Mouse (Mus musculus): ENCODE data around the gene Rnase13.

The Rnase13 gene

GRCm38 (mm10) chr14:51913062-51913959 is 9.3 kb downstream of the Rnase13 start:
- peak; percentile 48 to 66 for DNase-seq

GRCm38 (mm10) chr14:51912391-51913061 is 10.0 kb downstream of the Rnase13 start:
- DNase-seq: no peak

GRCm38 (mm10) chr14:51911301-51911700 is 11.3 kb downstream of the Rnase13 start:
- no peak for DNase-seq

- no peak for DNase-seq
Observed at GRCm38 (mm10) chr14:51906102-51906501, 16.5 kb downstream of the Rnase13 start.

- no peak for DNase-seq
Observed at GRCm38 (mm10) chr14:51904706-51905105, 17.9 kb downstream of the Rnase13 start.

- DNase-seq: no peak
Observed at GRCm38 (mm10) chr14:51903782-51904181, 18.8 kb downstream of the Rnase13 start.

GRCm38 (mm10) chr14:51902806-51903710 is 19.5 kb downstream of the Rnase13 start:
- peak; percentile 85 for DNase-seq

- DNase-seq: no peak
Observed at GRCm38 (mm10) chr14:51899351-51899750, 23.2 kb downstream of the Rnase13 start.

GRCm38 (mm10) chr14:51896539-51897170 is 25.9 kb downstream of the Rnase13 start:
- DNase-seq: peak in 1 of 2 experiments; percentile 18

GRCm38 (mm10) chr14:51896019-51896418 is 26.6 kb downstream of the Rnase13 start:
- DNase-seq: peak; percentile 25 to 49

GRCm38 (mm10) chr14:51895071-51895470 is 27.5 kb downstream of the Rnase13 start:
- DNase-seq: no peak

GRCm38 (mm10) chr14:51893809-51894208 is 28.8 kb downstream of the Rnase13 start:
- no peak for DNase-seq

- no peak for DNase-seq
Observed at GRCm38 (mm10) chr14:51893094-51893794, 29.3 kb downstream of the Rnase13 start.

- DNase-seq: no peak
Observed at GRCm38 (mm10) chr14:51892191-51892939, 30.2 kb downstream of the Rnase13 start, which contains the start of gene Slc39a2. Gene Slc39a2 (plus strand): TSS chr14:51892889.

GRCm38 (mm10) chr14:51889833-51890232 is 32.7 kb downstream of the Rnase13 start:
- no peak for DNase-seq

GRCm38 (mm10) chr14:51886051-51886450 is 36.5 kb downstream of the Rnase13 start:
- no peak for DNase-seq

- peak; percentile 88 to 90 for DNase-seq
Observed at GRCm38 (mm10) chr14:51884598-51885331, 37.8 kb downstream of the Rnase13 start, which contains the start of gene Mettl17. Gene Mettl17 (plus strand): TSS chr14:51884842.

GRCm38 (mm10) chr14:51884031-51884544 is 38.5 kb downstream of the Rnase13 start:
- no peak for DNase-seq

- DNase-seq: peak; percentile 46 to 61
Observed at GRCm38 (mm10) chr14:51883527-51884030, 39.0 kb downstream of the Rnase13 start.

Data from cerebellum, postnatal 36 days (tissue).